In genomic region chr2:148798485-148798884, GRCm38 (mm10) we compare ENCODE assay signal across 24 mouse cellular contexts. TPM values are rescaled to one million over a fixed set of nuclear protein-coding genes. Genes with fewer than 3 reads are reported as not detected.
DNase-seq lines count a peak whose midpoint lies in the region; ATAC-seq and TF ChIP-seq lines count a peak whose summit lies in the region.
"Had no signal": no experiment of that assay in that cellular context is flagged by ENCODE, and none has a peak within 500 bp of the region (broad histone marks: within the 10 kb centered on the region; RNA-seq: fewer than 3 reads in every experiment).

TSS of gene Cst8 (plus strand) at chr2:148798785.

- H3K27me3 ChIP-seq in lung, postnatal 0 days (replicated peaks; ENCODE audit: insufficient read depth, low read length): no peaks in the 10 kb centered on the region
- no peaks in the 10 kb centered on the region for H3K27me3 ChIP-seq in hindbrain, embryonic 10.5 days (ENCODE audit: insufficient read depth, poor library complexity, severe bottlenecking)
- H3K27me3 ChIP-seq in midbrain, embryonic 13.5 days: no peaks in the 10 kb centered on the region
- H3K27me3 ChIP-seq: forebrain, embryonic 15.5 days; heart, embryonic 15.5 days had no signal

- WGBS in lung, postnatal 0 days: 68% methylated on average over 1 of the region's 1 CpGs
- 87% methylated on average over 1 of the region's 1 CpGs for WGBS in hindbrain, embryonic 10.5 days
- WGBS in midbrain, embryonic 13.5 days: 100% methylated on average over 1 of the region's 1 CpGs

- no peak within 1 kb of the TSS for H3K27ac ChIP-seq in lung, postnatal 0 days (ENCODE audit: low read length)
- H3K27ac ChIP-seq in hindbrain, embryonic 10.5 days: no peak within 1 kb of the TSS
- no peak within 1 kb of the TSS for H3K27ac ChIP-seq in midbrain, embryonic 13.5 days
- H3K27ac ChIP-seq: embryonic facial prominence, embryonic 10.5 days; forebrain, embryonic 15.5 days; heart, adult 2 months; heart, embryonic 15.5 days; hindbrain, embryonic 14.5 days had no signal

- no peak for TF ChIP-seq EP300 in lung, postnatal 0 days (IDR thresholded peaks at IDR 0.05)

- peak; percentile 20 for DNase-seq in adrenal gland, adult 2 months
- no peak for DNase-seq in adrenal gland, adult (ENCODE audit: inconsistent age in 2 of 2, low spot score in 1 of 2)
- no peak for DNase-seq in lung, postnatal 0 days (ENCODE audit: low spot score)
- no peak for DNase-seq in lung, postnatal 10 days
- no peak for DNase-seq in adrenal gland, postnatal 25 days
- DNase-seq in lung, postnatal 36 days: peak; percentile 31
- no peak for DNase-seq in hindbrain, embryonic 10.5 days (ENCODE audit: low spot score)
- DNase-seq: B cell, adult 2 months; cerebellum, adult 2 months; cerebellum, postnatal 10 days; gastrocnemius, postnatal 10 days; heart, adult 2 months; heart, postnatal 14 days had no signal

- no peak within 1 kb of the TSS for H3K9ac ChIP-seq in lung, postnatal 0 days (replicated peaks; ENCODE audit: low read depth)
- no peak within 1 kb of the TSS for H3K9ac ChIP-seq in midbrain, embryonic 13.5 days (replicated peaks)
- H3K9ac ChIP-seq: forebrain, embryonic 15.5 days; heart, embryonic 15.5 days; hindbrain, embryonic 14.5 days had no signal

- ATAC-seq in lung, postnatal 0 days: 0 out of 2 replicates have a peak, but pooled peaks have one; percentile 16
- no peak for ATAC-seq in midbrain, embryonic 13.5 days
- ATAC-seq: CD4-positive, CD25-positive, alpha-beta regulatory T cell, adult 4 months; forebrain, embryonic 15.5 days had no signal

- no peak within 1 kb of the TSS for H3K4me2 ChIP-seq in lung, postnatal 0 days (replicated peaks; ENCODE audit: low read depth, low read length)
- no peak within 1 kb of the TSS for H3K4me2 ChIP-seq in midbrain, embryonic 13.5 days (replicated peaks)
- H3K4me2 ChIP-seq: forebrain, embryonic 15.5 days; heart, embryonic 11.5 days; heart, embryonic 15.5 days; hindbrain, embryonic 14.5 days had no signal

- H3K4me1 ChIP-seq in lung, postnatal 0 days (ENCODE audit: insufficient read depth, low read depth, low read length): no peaks in the 10 kb centered on the region
- no peaks in the 10 kb centered on the region for H3K4me1 ChIP-seq in hindbrain, embryonic 10.5 days (replicated peaks)
- no peaks in the 10 kb centered on the region for H3K4me1 ChIP-seq in midbrain, embryonic 13.5 days (replicated peaks)
- H3K4me1 ChIP-seq: embryonic facial prominence, embryonic 10.5 days; forebrain, embryonic 15.5 days had no signal

- H3K36me3 ChIP-seq in lung, postnatal 0 days (ENCODE audit: insufficient read depth, low read length): no peaks in the 10 kb centered on the region
- no peaks in the 10 kb centered on the region for H3K36me3 ChIP-seq in hindbrain, embryonic 10.5 days
- no peaks in the 10 kb centered on the region for H3K36me3 ChIP-seq in midbrain, embryonic 13.5 days
- H3K36me3 ChIP-seq: embryonic facial prominence, embryonic 10.5 days; forebrain, embryonic 15.5 days; G1E; heart, embryonic 15.5 days had no signal

- no peak within 1 kb of the TSS for H3K4me3 ChIP-seq in lung, postnatal 0 days (ENCODE audit: low read depth, low read length)
- H3K4me3 ChIP-seq in hindbrain, embryonic 10.5 days: no peak within 1 kb of the TSS
- H3K4me3 ChIP-seq in midbrain, embryonic 13.5 days (replicated peaks): no peak within 1 kb of the TSS
- H3K4me3 ChIP-seq: embryonic facial prominence, embryonic 10.5 days; forebrain, embryonic 15.5 days; heart, adult 2 months; heart, embryonic 15.5 days had no signal

- H3K9me3 ChIP-seq in lung, postnatal 0 days (ENCODE audit: low read length): no peaks in the 10 kb centered on the region
- no peaks in the 10 kb centered on the region for H3K9me3 ChIP-seq in hindbrain, embryonic 10.5 days
- no peaks in the 10 kb centered on the region for H3K9me3 ChIP-seq in midbrain, embryonic 13.5 days
- H3K9me3 ChIP-seq: embryonic facial prominence, embryonic 10.5 days; forebrain, embryonic 15.5 days; G1E; heart, embryonic 15.5 days had no signal

- TF ChIP-seq CTCF in lung, postnatal 0 days (IDR thresholded peaks at IDR 0.05): no peak

RNA-seq across cellular contexts. Expression of gene Cst8, which starts in this region (rescaled TPM):
- total RNA-seq in adrenal gland, adult 2 months (2021): 10 to 100 TPM in 1 of 2 experiments, 1 to 10 TPM in 1; 7.7 to 81.2 TPM
- polyA plus RNA-seq in adrenal gland, adult 2 months (2012; rRNA removed): 1.7 and 2.1 TPM in 2 replicates
- 12.9 and 19.4 TPM in 2 replicates for polyA plus RNA-seq in lung, postnatal 0 days (2015; fragmentation: Nextera tagmentation; extraction: Ambion mirVana)
- 172 and 207 TPM in 2 replicates for total RNA-seq in adrenal gland, postnatal 25 days (2021)
- polyA plus RNA-seq in hindbrain, embryonic 10.5 days (2016; fragmentation: Nextera tagmentation; extraction: Ambion mirVana): not detected in 2 replicates
- not detected in 2 replicates for polyA plus RNA-seq in midbrain, embryonic 13.5 days (2015; fragmentation: Nextera tagmentation; extraction: Ambion mirVana)
- total RNA-seq: G1E; gastrocnemius, postnatal 10 days; gastrocnemius, postnatal 4 days; heart, adult 2 months; heart, postnatal 14 days; hematopoietic stem cell, adult 5-6 weeks had no signal
- polyA plus RNA-seq: CD4-positive, CD25-positive, alpha-beta regulatory T cell, adult 4 months; cerebellum, adult 2 months; embryonic facial prominence, embryonic 10.5 days; embryonic facial prominence, embryonic 14.5 days; forebrain, embryonic 15.5 days; G1E; heart, adult 2 months; heart, embryonic 11.5 days; heart, embryonic 15.5 days; hindbrain, embryonic 14.5 days had no signal

Comparison
In these comparisons a context has a peak if more than half of its experiments do, and no peak if none do; other contexts are left out.
1. DNase-seq: peak in adrenal gland, adult 2 months (single experiment) and lung, postnatal 36 days (single experiment); none in adrenal gland, adult (0 of 2), lung, postnatal 0 days (single experiment), lung, postnatal 10 days (single experiment), adrenal gland, postnatal 25 days (single experiment) and hindbrain, embryonic 10.5 days (single experiment).